Mouse (Mus musculus): Measurements from ENCODE around the gene Inppl1.

Inppl1 gene

DNA sequence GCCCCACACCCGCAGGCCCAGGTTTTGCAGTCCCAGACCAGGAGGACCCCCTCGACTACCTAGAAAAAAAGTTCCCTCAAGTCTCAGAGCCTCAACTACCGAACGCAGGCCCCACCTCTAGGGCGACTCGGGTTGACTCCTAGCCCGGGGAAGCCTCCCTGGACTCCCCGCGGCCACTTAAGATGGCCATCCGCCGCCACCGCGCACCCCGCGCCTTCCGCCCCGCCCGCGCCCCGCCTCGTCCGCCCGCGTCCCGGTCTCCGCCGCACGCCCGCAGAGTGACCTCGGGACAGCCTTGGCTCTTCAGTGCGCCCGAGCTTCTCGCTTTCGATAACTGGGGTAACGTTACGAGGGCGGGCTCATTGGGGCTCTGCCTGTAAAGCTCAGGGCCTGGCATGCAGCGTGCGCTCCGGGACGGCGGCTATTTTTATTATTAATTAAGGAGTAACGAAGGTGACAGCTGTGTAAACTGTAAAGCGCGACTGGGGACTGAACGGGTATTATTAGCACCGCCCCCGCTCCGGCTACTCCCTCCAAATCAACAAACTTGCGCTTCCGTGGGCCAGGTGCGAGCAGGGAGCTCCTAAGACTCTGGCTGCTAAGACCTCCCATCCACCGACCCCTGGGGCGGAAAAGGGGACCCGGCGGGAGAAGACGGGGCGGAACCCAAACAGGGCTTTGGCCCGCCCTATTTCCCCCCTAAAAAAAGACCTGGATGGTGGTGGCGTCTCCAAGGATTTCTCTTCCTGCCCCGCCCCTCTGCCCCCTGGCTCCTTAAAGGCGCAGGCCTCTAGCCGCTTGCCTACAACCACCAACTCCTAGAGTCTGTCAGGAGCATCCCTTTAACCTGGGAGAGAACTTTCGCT is at the start of gene Inppl1:
Inppl1 (minus strand) TSS at position 624 of the 866 bp plus-strand sequence.
- peak; percentile 91 for DNase-seq

DNA sequence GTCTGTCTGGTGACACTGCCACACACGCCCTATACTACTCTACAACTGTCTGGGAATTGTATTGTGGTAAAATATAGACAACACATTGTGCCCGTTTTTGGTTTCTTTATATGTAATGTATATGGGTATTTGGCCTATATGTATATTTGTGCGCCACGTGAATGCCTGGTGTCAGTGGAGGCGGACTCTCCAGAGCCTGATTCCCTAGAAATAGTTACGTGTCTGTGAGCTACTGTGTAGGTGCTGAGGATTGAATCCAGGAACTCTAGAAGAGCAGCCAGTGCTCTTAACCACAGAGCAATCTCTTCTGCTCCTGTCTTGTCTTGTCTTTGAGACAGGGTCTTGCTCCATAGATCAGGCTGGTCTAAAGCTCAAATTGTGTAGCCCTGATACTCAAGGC is 48.2 kb upstream of the Inppl1 start:
- no peak for DNase-seq

DNA sequence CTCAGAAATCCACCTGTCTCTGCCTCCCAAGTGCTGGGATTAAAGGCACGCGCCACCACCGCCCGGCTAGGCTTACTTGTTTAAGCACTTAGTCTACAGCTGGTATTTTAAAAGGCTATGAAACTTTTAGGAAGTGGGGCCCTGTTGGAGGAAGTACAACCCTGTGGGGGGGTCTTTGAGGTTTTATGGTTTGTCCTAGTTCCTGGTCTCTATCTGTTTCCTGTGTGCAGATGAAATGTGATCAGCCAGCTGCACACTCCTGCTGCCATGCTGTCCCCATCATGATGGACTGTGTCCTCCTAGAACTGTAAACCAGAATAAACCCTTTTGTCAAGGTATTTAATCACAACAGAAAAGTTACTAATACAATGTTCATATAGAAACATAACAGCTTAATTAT is 46.1 kb upstream of the Inppl1 start:
- no peak for DNase-seq

DNA sequence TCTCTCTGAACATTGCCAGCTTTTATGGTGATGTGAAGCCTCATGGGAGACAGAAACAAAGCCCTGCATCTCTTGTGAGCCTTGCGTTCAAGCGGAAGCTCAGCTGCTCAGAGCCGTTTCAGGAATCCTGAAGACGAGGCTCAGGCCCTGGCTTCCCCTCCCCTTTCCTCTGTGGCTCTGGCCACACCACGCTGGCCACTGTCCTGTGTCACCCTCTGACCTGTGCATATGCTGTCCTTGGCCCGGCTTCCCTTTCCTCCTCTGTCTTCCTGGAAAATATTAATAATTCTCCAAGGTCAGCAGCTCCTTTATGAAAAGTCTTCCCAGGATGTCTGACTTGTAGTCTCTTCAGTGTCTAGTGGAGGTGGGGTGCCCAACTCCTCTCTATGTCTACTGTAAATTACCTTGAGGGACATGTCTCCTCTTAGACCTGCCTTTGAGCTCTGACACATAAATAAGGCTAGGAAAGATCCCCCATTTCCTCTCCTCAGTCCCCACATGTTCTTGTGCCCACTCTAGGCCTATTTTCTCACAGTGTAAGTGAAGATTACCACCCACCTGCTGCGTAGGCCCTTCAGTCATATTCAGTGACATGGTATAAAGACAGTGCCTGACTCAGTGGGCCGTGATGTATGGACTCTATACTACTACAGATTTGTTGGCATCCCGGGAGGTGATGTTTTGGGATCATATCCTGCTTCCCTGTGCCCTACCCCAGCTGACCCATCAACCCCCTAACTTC is 44.6 kb upstream of the Inppl1 start:
- DNase-seq, result no peak

DNA sequence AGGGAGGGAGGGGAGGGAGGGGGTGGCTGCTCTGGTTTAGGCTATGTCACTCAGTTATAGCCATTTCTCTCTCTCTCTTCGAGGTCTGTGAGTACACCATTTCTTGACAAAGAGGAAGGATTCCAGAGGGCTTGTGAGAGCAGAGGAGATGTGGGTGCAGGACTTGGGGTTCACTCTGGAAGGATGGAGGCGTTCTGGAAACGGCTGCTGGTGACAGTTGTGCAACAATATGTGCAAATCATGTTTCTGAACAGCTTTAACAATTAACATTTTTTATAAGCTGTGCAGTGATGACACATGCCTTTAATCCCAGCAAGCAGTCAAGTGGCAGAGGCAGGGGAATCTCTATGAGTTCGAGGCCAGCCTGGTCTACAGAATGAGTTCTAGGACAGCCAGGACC is 42.8 kb upstream of the Inppl1 start:
- DNase-seq, result no peak

GRCm38 (mm10) chr7:101875978-101876377 is 37.9 kb upstream of the Inppl1 start:
- DNase-seq, result no peak

DNA sequence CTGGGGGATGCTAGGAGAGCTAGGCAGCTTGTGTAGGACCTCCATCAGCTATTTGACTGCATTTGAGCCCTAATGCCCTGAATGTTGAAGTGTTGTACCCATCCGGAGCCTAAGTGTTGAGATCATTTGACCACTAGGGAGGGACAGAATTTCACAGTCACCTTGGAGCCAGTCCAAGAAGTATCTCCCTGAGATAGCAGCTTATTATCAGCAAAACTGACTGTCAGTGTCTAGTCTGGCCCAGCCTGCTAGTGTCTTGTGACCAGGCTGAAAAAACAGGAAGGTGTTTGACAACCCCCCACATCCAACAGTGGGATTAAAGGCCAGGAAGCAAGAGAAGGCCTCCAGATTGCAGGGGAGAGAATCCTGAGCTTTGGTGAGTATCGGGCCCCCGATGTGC is 33.3 kb upstream of the Inppl1 start:
- DNase-seq, result no peak

DNA sequence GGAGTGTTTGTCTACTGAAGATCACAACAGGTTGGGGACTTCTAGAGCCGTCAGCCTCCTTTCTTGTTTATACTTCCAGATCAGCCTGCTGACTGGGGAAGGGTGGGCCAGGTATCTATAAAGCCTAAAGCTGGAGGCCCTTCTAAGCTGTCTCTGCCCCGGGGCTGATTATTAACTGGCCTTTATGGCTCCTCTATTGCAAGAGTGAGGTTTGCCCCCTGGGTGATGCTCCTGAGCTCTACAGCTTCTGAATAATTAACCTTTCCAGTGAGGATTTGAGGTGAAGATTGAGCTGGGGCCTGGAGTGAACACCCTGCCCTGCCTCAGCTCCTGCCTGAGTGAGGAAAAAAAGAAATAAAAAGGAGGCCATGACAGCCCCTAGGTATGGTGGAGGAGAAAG is 32.6 kb upstream of the Inppl1 start, which contains the start of gene Folr1:
Folr1 (minus strand) TSS at position 160 of the 400 bp plus-strand sequence.
- no peak for DNase-seq

DNA sequence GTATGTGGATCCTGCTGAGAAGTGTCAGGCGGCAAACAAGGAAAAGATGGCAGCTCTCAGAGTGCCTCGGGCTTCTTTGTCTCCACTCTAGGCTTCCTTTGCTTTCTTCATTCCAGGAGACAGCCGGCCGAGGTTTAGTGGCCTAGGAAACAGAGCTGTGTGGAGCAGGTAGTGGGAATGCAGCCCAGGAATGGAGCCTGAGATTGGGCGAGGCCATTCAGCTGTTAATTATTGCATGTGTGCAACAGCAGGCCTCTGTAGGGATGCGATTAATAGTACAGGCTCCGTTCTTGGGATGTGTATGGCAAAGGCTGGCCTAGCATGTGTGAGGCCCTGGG is 31.1 kb upstream of the Inppl1 start:
- no peak for DNase-seq

DNA sequence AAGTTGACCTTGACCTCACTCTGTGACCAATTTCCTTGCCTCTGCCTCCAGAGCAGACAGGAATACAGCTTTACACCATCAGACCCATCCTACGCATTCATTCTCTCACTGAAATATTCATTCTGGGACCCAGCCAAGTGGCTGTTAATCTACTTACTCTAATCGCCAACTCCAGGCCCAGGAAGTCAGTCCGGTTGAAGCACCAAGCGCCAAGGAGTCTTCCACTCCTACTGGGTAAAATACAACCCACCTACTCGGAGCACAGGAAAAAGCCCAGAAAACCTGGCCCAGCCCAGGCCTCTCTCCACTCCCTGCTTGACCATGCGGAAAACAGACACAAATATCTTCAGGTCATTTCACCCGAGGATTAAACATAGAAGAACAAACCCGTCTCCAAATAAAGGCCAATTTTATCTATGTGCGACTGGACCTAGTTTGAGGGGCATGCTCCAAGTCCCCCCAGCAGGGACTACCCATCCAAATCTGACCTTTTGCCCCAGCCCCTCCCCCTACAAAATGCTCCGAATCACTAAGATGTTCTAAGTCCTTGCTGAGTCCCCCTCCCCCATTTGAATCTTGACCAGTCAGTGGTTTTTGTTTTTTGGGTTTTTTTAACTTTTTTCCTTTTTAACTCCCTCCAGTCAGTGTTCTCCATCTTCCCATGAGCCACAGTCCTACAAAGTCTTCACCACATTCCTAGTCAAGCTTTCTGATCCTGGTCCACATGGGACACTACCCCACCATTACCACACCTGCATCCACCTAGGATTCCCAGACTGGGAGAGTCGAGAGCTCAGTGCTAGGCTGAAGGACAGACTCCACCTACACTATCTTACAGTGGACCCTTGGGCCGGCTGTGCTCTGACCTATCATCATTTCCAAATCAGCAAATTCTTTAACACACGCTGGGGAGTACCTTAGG is 30.5 kb upstream of the Inppl1 start:
- DNase-seq, result peak; percentile 67

GRCm38 (mm10) chr7:101867482-101867881 is 29.5 kb upstream of the Inppl1 start:
- no peak for DNase-seq

DNA sequence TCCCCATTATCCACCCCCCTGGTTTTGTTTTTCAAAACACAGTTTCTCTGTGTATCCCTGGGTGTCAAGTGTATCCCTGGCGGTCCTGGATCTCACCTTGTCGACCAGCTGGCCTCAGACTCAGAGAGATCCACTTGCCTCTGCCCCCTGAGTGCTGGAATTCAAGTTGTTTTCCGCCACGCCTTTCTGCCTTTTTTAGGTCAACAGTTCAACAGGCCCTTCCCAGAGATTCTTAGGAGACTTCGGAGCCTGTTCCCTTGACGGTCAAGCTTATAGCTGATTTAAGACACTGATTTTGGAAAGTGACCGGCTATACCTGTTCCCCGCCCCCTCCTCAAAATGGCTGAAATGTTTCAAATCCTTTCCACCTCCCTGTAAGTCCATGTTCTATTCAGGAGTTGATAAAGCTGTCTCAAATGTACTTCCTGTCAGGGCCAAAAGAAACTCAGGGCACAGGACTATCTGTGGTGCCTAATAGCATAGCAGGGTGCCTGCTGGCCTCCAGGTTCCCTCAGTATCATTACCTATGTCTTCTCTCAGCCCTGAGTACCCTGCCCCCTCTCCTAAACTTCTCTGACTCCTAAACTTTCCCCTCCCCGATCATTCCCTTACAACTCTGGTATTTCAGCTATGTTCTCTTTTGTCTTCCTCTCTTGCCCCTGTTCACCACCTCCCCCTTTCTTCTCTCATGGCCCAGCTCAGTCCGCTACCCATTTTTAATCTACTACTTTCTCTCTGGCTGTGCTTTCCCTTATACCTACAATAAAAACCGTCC is 28.6 kb upstream of the Inppl1 start:
- no peak for DNase-seq

GRCm38 (mm10) chr7:101863415-101863814 is 25.4 kb upstream of the Inppl1 start, which contains the start of gene Anapc15:
Gene Anapc15 (plus strand): TSS chr7:101863715.
- DNase-seq, result no peak

DNA sequence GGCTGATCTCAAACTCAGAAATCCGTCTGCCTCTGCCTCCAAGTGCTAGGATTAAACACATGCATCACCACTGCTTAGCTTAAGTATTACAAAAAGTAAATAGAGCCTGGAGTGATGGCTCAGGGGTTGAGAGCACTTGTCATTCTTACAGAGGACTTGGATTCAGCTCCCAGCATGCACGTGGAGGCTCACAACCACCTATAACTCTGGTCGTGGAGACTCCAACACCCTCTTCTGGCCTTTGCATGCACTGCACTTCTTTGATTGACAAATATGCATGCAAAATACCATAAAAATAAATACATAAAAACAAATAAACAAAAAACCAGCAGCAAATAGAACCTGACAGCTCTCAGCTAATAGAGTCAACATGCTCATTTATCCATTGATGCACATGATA is 24.3 kb upstream of the Inppl1 start:
- DNase-seq, result no peak

GRCm38 (mm10) chr7:101860978-101861377 is 22.9 kb upstream of the Inppl1 start:
- DNase-seq, result no peak

- no peak for DNase-seq
Measured at GRCm38 (mm10) chr7:101858362-101858761, 20.3 kb upstream of the Inppl1 start.

- DNase-seq, result no peak
Measured at GRCm38 (mm10) chr7:101857094-101857493, 19.1 kb upstream of the Inppl1 start, which contains the start of gene Folr2. Gene Folr2 (minus strand): TSS chr7:101857194.

GRCm38 (mm10) chr7:101853816-101854215 is 15.8 kb upstream of the Inppl1 start:
- DNase-seq, result no peak

GRCm38 (mm10) chr7:101852846-101853245 is 14.8 kb upstream of the Inppl1 start:
- no peak for DNase-seq

- DNase-seq, result no peak
Measured at GRCm38 (mm10) chr7:101851689-101852088, 13.7 kb upstream of the Inppl1 start.

GRCm38 (mm10) chr7:101847934-101848333 is 9.9 kb upstream of the Inppl1 start:
- DNase-seq, result no peak

DNA sequence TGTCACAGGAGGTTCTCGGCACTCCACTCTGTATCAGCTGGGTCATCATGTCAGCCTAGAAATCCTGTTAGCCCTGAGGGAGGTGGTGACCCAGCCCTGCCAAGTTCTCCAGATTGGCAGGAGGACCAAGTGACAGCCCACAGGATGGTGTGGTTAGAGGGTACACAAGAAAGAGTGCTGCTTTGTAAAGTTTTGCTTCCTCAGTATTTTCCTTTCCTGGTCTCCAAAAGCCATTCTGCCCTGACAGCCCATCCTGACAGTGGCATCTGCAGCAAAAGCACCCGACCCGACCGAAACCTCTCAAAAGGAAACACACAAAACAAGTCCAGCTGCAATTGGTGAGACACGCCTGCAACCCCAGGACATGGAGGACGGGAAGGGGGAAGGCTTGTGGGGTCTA is 6.2 kb upstream of the Inppl1 start:
- DNase-seq, result no peak

All from retina, postnatal 1 day (tissue).